Mouse (Mus musculus) forebrain, embryonic 15.5 days (tissue): Measurements from ENCODE around the gene Ddx39. TPM values are rescaled to one million over a fixed set of nuclear protein-coding genes. Genes with fewer than 3 reads are reported as not detected.

Experiments used
- ATAC-seq: fragments of 200-750 bp; cut with Nextera tagmentation; replicated peaks from 2 replicates; pipeline ENCODE4 v1.8.0; 2017; ENCODE audit warnings: mild to moderate bottlenecking, moderate TSS enrichment, moderate library complexity
- H3K27ac ChIP-seq: fragments of 300-500 bp; sonication (generic); replicated peaks from 2 replicates; pipeline ENCODE4 v1.5.1; 2015; ENCODE audit warnings: mild to moderate bottlenecking, inconsistent platforms
- H3K27me3 ChIP-seq: fragments of 300-500 bp; sonication (generic); 2 replicates; pipeline ENCODE4 v1.6.1; 2015; ENCODE audit warnings: inconsistent platforms
- H3K36me3 ChIP-seq: fragments of 300-500 bp; sonication (generic); 2 replicates; pipeline ENCODE4 v1.6.1; 2015; ENCODE audit warnings: mild to moderate bottlenecking, inconsistent platforms
- H3K4me1 ChIP-seq: fragments of 300-500 bp; sonication (generic); 2 replicates; pipeline ENCODE4 v1.6.1; 2015; ENCODE audit warnings: inconsistent platforms
- H3K4me2 ChIP-seq: fragments of 300-500 bp; sonication (generic); replicated peaks from 2 replicates; pipeline ENCODE4 v1.6.1; 2015; ENCODE audit warnings: mild to moderate bottlenecking, inconsistent platforms
- H3K4me3 ChIP-seq: fragments of 300-500 bp; sonication (generic); 2 replicates; pipeline ENCODE4 v1.5.1; 2015; ENCODE audit warnings: mild to moderate bottlenecking, inconsistent platforms
- H3K9ac ChIP-seq: fragments of 300-500 bp; sonication (generic); replicated peaks from 2 replicates; pipeline ENCODE4 v1.6.1; 2015; ENCODE audit warnings: mild to moderate bottlenecking, inconsistent platforms
- H3K9me3 ChIP-seq: fragments of 300-500 bp; sonication (generic); 2 replicates; pipeline ENCODE4 v1.6.1; 2016; ENCODE audit warnings: inconsistent platforms
- WGBS: fragments of 180-500 bp; shearing (Covaris S2); methylation state at CpG from one replicate; pipeline ENCODE4 v1.1.7; 2015; ENCODE audit warnings: mixed read lengths; 5-methylcytosine and 5-hydroxymethylcytosine counted together
- polyA plus RNA-seq: library from polyadenylated mRNA; unstranded; fragments of >200 nt; fragmentation: Nextera tagmentation; extraction: Ambion mirVana; gene quantifications from 2 replicates; pipeline ENCODE4 v1.2.1, GENCODE M21; 2015

Ddx39 gene
- polyA plus RNA-seq, 1 experiment from 2014 or later = 121 TPM

DNA sequence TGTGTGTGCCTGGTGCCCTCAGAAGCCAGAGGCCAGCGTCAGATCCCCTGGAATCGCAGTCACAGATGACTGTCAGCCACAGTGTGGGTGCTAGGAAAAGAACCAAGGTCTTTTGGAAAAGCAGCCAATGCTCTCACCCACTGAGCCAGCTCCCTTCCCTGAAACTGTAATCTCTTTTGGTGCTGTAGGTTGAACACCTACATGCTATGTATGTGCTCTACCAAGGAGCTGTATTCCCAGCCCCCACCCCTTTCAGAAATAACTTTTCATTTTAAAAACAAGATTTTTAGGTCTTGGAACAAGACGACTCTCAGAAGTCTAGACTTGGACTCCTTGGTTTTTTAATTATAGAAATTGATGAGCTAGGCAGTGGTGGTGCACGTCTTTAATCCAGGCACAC lies 11.6 kb upstream of the Ddx39 start:
- Histone ChIP-seq H3K27me3 (no peaks in the 10 kb centered on the region), H3K27ac (no peak overlapping the region), H3K36me3 (no peaks in the 10 kb centered on the region), H3K4me3 (no peak overlapping the region), H3K4me1 (peaks cover 9% of the 10 kb centered on the region), H3K4me2 (no peak overlapping the region), H3K9ac (no peak overlapping the region), H3K9me3 (no peaks in the 10 kb centered on the region)
- 84% methylated on average over 4 of the region's 4 CpGs for WGBS
- no peak for ATAC-seq

DNA sequence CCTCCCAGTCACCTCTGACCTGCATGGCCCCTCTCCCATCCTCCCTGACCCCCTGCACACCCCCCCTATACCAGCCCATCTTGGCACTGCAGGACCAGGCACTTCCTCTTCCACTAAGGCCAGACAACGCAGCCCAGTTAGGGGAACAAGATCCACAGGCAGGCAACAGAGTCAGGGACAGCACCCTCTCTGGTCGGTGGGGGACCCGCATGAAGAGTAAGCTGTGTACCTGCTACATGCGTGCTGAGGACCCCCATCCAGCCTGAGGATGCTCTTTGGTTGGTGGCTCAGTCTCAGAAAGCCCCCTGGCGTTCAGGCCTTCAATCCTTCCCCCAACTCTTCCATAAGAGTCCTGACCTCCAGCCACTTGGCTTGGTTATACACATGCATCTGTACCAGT lies 8.6 kb upstream of the Ddx39 start:
- Histone ChIP-seq H3K9ac (no peak overlapping the region), H3K4me1 (no peaks in the 10 kb centered on the region), H3K36me3 (no peaks in the 10 kb centered on the region), H3K4me2 (no peak overlapping the region), H3K4me3 (no peak overlapping the region), H3K27me3 (no peaks in the 10 kb centered on the region), H3K27ac (no peak overlapping the region), H3K9me3 (no peaks in the 10 kb centered on the region)
- ATAC-seq = no peak
- 63% methylated on average over 5 of the region's 5 CpGs for WGBS

DNA sequence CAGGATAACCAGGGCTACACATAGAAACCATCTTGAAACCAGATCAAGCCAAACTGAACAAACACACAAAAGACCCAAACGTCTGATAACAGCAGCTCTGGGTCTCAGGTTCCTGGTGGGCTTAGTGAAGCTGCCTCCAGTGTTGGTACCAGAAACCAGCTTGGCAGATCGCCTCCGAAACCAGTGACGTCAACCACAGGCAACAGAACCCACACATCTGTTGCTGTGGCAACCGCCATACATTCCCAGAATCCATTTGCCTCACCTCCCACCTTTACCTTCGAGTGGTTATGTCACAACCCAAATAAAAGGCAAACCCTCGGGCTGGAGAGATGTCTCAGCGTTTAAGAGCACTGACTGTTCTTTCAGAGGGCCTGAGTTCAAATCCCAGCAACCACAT lies 7.4 kb upstream of the Ddx39 start:
- no peak for ATAC-seq

DNA sequence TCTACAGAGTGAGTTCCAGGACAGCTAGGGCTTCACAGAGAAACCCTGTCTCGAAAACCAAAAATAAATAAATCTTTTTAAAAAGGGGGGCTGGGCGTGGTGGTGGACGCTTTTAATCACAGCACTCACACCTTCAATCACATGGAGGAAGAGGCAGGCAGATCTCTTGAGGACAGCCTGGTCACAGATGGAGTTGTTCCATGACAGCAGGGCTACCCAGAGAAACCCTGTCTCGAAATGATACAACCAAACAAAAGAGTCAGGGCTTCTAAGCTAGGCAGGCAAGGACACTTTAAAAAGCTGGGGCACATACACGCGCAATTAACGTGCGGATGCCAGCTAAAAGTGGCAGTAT lies 324 bp upstream of the Ddx39 start:
- Histone ChIP-seq H3K4me2 (peak overlapping the region; percentile 52), H3K36me3 (peaks cover 3% of the 10 kb centered on the region), H3K4me1 (peaks cover 18% of the 10 kb centered on the region), H3K9ac (0 out of 2 replicates have a peak overlapping the region, but pooled peaks have one; percentile 11), H3K4me3 (peak overlapping the region; percentile 84), H3K27ac (peak overlapping the region; percentile 93), H3K9me3 (no peaks in the 10 kb centered on the region), H3K27me3 (no peaks in the 10 kb centered on the region)
- WGBS = 16% methylated on average over 8 of the region's 8 CpGs
- ATAC-seq = no peak

More for the DNA sequence above, 7.4 kb upstream of the Ddx39 start:
- no peak overlapping the region for H3K4me3 ChIP-seq
- 73% methylated on average over 8 of the region's 8 CpGs for WGBS
- no peak overlapping the region for H3K9ac ChIP-seq
- no peak overlapping the region for H3K4me2 ChIP-seq
- no peaks in the 10 kb centered on the region for H3K9me3 ChIP-seq
- H3K27ac ChIP-seq = no peak overlapping the region
- no peaks in the 10 kb centered on the region for H3K4me1 ChIP-seq
- H3K36me3 ChIP-seq = no peaks in the 10 kb centered on the region
- H3K27me3 ChIP-seq = no peaks in the 10 kb centered on the region

DNA sequence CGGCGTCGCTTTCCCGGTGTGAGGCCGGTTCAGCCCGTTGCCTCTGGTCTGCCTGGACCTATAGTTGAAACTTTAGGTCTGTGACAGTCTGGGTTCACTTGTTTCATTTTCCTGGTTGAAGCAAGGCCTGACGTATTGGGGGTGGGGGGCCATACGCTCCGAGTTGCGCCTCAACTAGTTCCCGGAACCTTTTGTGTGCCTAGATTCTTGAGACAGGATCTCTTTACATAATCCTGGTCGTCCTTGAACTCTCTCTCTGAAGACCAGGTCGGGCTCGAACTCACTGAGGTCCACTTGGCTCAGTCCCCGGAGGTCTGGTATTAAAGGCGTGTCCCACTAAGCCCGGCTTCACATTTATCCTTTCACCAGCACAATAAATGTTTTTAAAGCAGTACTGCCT lies 794 bp downstream of the Ddx39 start:
- Histone ChIP-seq H3K27ac (peak overlapping the region; percentile 93), H3K9me3 (no peaks in the 10 kb centered on the region), H3K27me3 (no peaks in the 10 kb centered on the region), H3K4me1 (peaks cover 18% of the 10 kb centered on the region), H3K4me2 (peak overlapping the region; percentile 58), H3K9ac (peak overlapping the region; percentile 77), H3K4me3 (peak overlapping the region; percentile 84), H3K36me3 (peaks cover 14% of the 10 kb centered on the region)
- under 1% methylated on average over 17 of the region's 17 CpGs for WGBS
- no peak for ATAC-seq

DNA sequence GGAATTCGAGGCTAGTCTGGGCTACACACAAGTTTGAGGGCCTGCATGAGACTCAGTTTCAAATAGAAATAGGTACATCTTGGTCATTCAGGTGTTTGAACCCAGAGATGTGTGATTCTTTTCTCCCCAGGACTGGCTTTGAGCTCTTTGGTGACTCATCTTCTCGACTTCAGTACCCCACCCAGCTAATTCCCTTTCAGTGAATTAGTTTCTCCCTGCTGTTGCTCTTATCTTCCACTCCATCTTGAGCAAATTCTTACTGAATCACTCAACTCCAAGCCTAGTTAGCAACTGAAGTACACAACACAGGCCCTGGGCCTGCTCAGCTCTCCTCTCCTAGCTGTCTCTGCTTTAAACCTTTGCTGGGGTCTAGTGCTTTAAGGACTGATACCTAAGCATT lies 1.6 kb downstream of the Ddx39 start:
- Histone ChIP-seq H3K4me1 (peaks cover 18% of the 10 kb centered on the region), H3K36me3 (peaks cover 22% of the 10 kb centered on the region), H3K4me3 (peak overlapping the region; percentile 84), H3K9me3 (no peaks in the 10 kb centered on the region), H3K4me2 (peak overlapping the region; percentile 58), H3K27me3 (no peaks in the 10 kb centered on the region), H3K27ac (no peak overlapping the region), H3K9ac (no peak overlapping the region)
- ATAC-seq = no peak
- WGBS = 76% methylated on average over 2 of the region's 2 CpGs

DNA sequence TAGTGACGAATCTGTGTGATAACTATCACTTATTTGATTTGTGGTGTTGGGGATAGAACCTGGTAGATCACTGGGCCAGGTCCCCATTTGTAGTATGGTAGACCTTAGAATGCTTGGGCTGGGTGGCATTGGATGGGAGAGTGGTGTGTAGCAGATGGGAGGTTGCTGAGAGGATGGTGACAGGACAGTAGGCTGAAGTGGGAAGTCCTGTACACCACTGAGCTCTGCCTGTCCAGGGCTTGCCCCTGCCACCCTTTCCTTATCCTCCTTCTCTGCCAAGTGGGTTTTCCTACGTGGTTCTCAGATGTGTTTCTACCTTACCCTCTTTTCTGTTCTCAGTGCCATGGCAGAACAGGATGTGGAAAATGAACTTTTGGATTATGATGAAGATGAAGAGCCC lies 4.1 kb downstream of the Ddx39 start:
- ATAC-seq = no peak
- Histone ChIP-seq H3K4me1 (peaks cover 18% of the 10 kb centered on the region), H3K4me3 (no peak overlapping the region), H3K36me3 (peaks cover 47% of the 10 kb centered on the region), H3K27ac (no peak overlapping the region), H3K9me3 (no peaks in the 10 kb centered on the region), H3K27me3 (no peaks in the 10 kb centered on the region), H3K9ac (no peak overlapping the region), H3K4me2 (no peak overlapping the region)
- 88% methylated on average over 2 of the region's 2 CpGs for WGBS

DNA sequence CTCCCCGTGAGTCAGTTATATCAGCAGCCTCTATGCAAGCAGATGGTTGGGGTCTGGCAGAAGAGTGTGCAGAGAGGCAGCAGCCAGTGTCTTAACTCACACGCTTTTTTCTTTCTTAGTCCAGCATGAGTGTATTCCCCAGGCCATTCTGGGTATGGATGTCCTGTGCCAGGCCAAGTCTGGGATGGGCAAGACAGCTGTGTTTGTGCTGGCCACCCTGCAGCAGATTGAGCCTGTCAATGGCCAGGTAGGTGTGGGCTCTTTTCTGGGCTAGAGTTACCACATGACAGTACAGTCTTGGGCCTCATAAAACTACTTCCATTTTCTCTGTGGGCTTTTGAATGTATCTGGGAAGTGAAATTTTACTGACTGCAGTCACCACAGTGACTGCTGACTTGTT lies 4.7 kb downstream of the Ddx39 start:
- no peak overlapping the region for H3K27ac ChIP-seq
- peaks cover 18% of the 10 kb centered on the region for H3K4me1 ChIP-seq
- peaks cover 49% of the 10 kb centered on the region for H3K36me3 ChIP-seq
- WGBS = 90% methylated on average over 2 of the region's 2 CpGs
- no peaks in the 10 kb centered on the region for H3K9me3 ChIP-seq
- H3K9ac ChIP-seq = no peak overlapping the region
- no peak overlapping the region for H3K4me2 ChIP-seq
- H3K4me3 ChIP-seq = no peak overlapping the region
- no peaks in the 10 kb centered on the region for H3K27me3 ChIP-seq
- no peak for ATAC-seq

DNA sequence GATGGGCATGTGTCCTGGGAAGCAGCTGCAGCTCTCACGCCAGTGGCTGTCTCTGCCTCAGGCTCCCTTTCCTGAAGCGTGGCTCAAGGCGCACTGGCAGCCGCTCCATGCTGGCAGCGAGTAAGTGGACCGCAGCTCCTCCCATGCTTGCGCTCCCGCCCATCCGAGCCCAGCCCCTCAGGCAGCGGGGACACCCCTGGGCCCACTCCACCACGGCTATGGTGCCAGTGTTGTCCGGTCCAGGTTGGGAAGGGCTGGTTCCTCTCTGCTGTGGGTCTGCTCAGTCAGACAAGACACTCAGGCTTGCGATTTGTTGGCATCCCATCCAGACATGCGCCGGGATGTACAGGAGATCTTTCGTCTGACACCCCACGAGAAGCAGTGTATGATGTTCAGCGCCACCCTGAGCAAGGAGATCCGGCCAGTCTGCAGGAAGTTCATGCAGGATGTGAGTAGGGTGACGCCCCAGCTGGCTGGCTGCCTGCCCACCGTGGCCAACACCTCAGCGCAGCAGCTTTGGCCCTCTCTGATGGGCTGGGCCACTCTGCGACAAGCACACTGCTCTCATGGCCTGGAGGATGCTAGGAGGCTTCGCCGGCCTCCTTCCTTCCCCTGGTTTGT lies 6.5 kb downstream of the Ddx39 start:
- Histone ChIP-seq H3K4me1 (peaks cover 10% of the 10 kb centered on the region), H3K27ac (no peak overlapping the region)

DNA sequence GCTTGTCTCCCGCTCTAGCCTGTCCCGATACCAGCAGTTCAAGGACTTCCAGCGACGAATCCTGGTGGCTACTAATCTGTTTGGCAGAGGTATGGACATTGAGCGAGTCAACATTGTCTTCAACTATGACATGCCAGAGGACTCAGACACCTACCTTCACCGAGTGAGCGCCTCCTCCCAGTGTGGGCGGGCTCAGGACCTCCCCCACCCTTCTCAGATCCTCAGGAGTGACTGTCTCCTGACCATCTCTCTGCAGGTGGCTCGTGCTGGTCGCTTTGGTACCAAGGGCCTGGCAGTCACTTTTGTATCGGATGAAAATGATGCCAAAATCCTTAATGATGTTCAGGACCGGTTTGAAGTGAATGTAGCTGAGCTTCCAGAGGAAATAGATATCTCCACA lies 7.7 kb downstream of the Ddx39 start:
- H3K27ac ChIP-seq = no peak overlapping the region
- WGBS = 89% methylated on average over 12 of the region's 12 CpGs
- H3K9me3 ChIP-seq = no peaks in the 10 kb centered on the region
- ATAC-seq = no peak
- no peak overlapping the region for H3K9ac ChIP-seq
- H3K4me2 ChIP-seq = no peak overlapping the region
- H3K4me3 ChIP-seq = no peak overlapping the region
- no peaks in the 10 kb centered on the region for H3K4me1 ChIP-seq
- H3K27me3 ChIP-seq = no peaks in the 10 kb centered on the region
- peaks cover 59% of the 10 kb centered on the region for H3K36me3 ChIP-seq

More for the DNA sequence above, 6.5 kb downstream of the Ddx39 start:
- Histone ChIP-seq H3K27me3 (no peaks in the 10 kb centered on the region), H3K4me2 (no peak overlapping the region), H3K36me3 (peaks cover 59% of the 10 kb centered on the region), H3K9me3 (no peaks in the 10 kb centered on the region), H3K4me3 (no peak overlapping the region), H3K9ac (no peak overlapping the region)
- WGBS = 92% methylated on average over 25 of the region's 25 CpGs
- no peak for ATAC-seq

DNA sequence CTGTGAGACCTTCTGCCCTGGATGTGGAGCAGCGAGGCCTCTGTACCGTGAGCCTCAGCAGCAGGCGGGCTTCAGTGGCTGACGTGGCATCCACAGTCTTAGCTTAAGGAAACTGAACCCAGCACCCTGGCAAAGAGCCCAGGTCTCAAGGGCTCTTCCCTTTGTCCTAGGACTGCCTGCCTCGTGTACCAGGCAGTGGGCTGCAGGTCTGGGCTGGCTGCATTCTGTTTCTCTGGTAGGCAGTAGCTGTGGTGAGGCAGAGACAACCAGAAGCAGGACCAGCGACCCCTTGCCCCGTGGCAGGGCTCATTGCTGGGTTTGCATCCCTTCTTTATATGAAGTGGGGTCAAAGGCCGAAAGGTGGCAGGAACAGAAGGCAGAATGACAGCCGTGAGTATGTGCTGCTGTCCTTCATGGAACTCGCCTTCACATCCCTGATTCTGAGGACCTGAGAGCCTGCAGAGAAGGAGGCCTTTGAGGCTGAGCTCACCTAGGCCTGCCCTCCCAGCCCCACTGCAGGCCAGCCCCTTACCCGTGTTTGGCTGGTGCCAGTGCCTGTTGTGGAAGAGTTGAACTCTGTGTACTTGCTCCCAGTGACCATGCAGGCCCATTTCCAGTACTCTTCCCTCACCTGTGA lies 8.6 kb downstream of the Ddx39 start:
- no peaks in the 10 kb centered on the region for H3K4me1 ChIP-seq
- no peaks in the 10 kb centered on the region for H3K9me3 ChIP-seq
- ATAC-seq = no peak
- no peak overlapping the region for H3K4me2 ChIP-seq
- H3K27ac ChIP-seq = no peak overlapping the region
- H3K36me3 ChIP-seq = peaks cover 59% of the 10 kb centered on the region
- H3K9ac ChIP-seq = no peak overlapping the region
- no peaks in the 10 kb centered on the region for H3K27me3 ChIP-seq
- 80% methylated on average over 11 of the region's 11 CpGs for WGBS
- H3K4me3 ChIP-seq = no peak overlapping the region

DNA sequence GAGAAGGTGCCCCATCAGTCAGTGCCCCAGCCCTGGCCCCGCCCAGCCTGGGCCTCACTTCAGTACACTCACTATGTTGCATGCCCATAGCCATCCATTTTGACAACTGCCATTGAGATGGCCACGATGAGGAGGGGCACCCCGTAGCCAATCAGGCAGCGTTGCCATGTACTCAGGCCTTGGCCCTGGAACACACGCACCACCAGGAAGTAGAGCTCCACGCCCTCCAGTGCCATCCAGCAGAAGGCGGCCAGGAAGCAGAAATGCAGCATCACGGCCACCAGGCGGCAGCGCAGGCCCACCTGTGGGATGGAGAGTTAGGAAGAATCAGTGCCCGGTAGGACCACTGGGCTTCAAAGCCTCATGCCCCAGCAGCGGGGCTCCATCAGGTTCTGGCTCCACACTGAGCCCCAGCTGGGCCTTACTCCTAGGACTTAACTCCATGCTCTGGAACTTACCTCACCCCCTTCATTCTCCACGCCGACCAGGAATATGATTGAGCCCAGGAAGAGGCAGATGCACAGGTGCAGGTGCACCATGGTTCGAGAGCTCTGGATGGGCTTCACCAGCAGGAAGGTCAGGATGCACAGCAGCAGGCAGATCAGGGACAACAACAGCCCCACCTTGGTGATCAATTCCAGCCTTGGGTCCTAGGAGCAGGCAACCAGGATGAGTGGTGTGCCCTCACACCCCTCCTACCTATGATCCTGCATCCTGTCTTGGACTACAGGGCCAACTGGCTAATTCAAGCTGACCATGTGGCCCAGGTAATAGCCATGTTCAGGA lies 9.9 kb downstream of the Ddx39 start:
- no peak overlapping the region for H3K9ac ChIP-seq
- H3K27me3 ChIP-seq = no peaks in the 10 kb centered on the region
- no peak overlapping the region for H3K4me2 ChIP-seq
- H3K9me3 ChIP-seq = no peaks in the 10 kb centered on the region
- no peaks in the 10 kb centered on the region for H3K4me1 ChIP-seq
- no peak overlapping the region for H3K4me3 ChIP-seq
- peak; percentile 75 for ATAC-seq
- peaks cover 55% of the 10 kb centered on the region for H3K36me3 ChIP-seq
- WGBS = 43% methylated on average over 15 of the region's 15 CpGs
- no peak overlapping the region for H3K27ac ChIP-seq
